Mouse (Mus musculus): Measurements from ENCODE around the gene Ptn. TPM values are rescaled to one million over a fixed set of nuclear protein-coding genes. Genes with fewer than 3 reads are reported as not detected.

The Ptn gene
- total RNA-seq, 4 experiments from 2014 or later: 192 to 240 (median 216) TPM

DNA sequence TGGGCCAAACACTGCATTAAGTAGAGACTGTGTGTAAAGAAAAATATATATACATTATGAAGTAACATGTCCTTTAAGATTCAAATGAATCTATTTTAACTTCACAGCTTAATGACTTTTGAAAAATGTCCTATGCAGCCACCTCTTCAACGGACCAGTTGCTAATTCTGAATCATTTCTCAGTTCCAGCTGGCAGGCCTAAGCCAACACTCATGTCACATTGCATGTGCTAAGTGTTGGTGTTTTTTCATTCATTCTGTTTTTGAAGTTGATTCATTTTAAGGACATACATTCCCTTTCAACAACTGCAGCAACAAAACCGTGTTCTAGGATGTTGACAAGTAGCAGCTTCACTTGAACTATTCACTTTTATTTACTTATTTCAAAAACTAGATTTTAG, 6.0 kb upstream of the Ptn start:
- no peak for DNase-seq (ENCODE audit: low spot score in 2 of 2)

DNA sequence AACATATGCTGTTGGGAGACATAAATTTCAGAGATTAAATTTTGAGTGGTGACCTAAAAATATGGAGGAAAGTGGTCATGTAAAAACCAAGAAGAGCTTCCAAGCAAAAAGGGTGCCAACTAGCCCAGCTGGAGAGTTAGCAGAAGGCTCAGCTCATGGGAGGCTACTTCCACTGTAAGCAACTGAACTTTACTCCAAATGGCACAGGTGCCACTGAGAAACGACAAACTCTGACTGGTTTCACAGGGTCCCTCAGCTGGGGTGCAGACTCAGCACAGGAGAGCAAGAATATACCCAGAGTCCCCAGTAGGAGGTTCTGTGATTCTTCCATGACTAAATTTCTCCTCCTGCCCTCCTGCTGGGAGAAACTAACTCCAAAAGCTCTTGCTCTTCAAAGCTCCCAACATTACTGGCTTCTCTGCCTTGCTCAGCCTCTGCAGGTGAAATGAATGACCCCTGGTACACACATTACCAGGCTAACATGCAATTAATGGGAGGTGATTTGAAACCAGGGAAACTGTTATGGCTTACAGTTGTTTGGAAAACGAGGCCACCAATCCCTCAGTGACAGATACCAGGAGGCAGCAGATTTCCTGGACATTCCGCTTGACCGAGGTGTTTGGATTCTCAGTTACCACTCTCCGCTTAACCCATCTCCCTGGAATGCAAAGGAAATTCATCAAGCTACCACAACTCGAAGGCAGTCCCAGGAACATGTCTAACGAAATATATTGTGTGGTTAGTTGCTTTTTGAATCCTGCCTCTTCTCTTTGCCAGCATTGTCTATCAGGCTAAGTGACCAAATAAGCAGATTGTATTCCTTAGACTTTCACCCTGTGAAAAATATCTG, 2.9 kb upstream of the Ptn start:
- DNase-seq (ENCODE audit: low spot score in 2 of 2): no peak

DNA sequence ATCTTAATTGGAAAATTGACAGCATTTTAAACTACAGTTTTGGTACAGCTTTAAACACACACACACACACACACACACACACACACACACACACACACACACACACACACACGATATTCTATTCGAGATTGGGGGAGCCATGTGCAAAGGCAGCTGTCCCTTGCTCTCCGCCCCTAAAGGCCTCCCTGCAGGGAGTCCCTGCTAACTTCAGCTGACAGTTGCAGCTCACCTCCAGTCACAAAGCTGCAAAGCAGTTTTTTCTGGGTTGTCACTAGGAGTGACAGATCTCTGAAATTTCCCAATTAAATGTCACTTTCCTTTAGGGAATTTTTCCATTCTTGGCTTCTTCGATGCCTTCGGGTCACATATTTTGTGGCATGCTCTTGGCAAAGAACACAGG, 428 bp upstream of the Ptn start:
- no peak for DNase-seq (ENCODE audit: low spot score in 2 of 2)

DNA sequence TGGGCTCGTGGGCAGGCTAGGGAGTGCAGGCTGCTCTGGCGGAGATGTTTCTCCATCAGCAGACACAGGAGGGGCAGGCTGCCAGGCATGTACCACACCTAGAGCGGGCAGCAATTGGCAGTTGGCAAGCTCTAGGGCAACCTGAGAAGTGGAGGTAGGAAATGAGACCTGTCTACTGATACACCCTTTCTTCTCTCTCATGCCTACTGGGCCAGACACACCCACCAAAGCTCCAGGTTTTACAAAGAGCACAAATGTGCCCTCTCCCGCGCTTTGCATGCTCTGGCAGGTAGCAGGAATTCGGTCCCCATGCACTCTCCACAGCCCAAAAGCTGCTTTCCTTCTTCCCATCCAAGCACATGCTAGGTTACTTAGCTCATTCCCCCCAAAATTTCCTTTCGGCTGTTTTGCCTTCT, 701 bp downstream of the Ptn start:
- peak in 1 of 2 experiments; percentile 35 for DNase-seq (ENCODE audit: low spot score in 2 of 2)

DNA sequence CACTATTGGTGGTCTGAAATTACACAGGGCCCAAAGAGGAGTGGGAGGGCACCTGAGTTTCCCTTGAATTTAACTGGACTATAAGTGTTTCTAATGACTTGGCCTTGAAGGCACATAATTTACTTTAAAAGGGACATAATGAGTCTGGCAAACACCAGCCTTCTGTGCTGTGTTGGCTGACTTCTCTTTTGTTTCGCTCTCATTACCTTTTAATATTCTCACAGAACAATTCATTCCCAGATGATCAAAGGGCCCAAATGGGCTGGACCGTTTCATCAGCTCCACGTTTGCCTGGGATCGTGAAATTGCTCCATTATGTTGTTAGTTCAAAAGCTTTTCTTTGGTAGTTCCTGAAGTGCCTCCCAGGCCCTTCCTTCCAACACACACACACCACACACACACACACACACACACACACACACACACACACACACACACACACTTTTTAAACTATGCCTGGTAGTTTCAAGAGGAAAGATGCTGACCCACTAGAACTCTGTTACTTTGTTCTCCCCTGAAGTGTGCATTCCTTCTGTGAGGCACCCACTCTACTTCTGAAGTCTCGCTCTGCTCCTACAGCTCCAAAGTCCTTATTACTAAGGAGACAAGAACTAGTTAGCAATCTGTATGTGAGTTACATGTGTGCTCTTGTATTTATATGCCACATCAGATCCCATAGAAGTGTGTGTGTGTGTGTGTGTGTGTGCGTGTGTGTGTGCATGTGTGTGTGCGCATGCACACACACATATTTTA, 1.5 kb downstream of the Ptn start:
- no peak for DNase-seq (ENCODE audit: low spot score in 2 of 2)

DNA sequence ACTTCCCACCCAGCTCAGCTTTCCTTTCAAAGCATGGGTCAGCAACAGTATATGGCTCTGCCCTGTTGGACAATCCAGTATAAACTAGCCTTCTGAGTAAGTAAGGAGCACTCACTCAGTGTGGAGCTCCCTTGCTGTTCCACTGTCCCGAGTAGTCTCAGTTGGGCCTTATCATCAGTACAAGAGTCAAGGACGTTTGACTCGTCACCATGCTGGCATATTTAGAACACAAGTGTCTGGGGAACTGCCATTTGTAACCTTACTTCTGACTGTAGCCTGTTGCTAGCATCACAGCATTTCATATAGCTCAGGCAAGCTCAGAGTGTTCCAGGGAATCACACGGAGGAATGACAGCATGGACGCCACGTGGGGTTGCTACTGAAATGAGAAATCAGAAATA, 3.1 kb downstream of the Ptn start:
- no peak for DNase-seq (ENCODE audit: low spot score in 2 of 2)

DNA sequence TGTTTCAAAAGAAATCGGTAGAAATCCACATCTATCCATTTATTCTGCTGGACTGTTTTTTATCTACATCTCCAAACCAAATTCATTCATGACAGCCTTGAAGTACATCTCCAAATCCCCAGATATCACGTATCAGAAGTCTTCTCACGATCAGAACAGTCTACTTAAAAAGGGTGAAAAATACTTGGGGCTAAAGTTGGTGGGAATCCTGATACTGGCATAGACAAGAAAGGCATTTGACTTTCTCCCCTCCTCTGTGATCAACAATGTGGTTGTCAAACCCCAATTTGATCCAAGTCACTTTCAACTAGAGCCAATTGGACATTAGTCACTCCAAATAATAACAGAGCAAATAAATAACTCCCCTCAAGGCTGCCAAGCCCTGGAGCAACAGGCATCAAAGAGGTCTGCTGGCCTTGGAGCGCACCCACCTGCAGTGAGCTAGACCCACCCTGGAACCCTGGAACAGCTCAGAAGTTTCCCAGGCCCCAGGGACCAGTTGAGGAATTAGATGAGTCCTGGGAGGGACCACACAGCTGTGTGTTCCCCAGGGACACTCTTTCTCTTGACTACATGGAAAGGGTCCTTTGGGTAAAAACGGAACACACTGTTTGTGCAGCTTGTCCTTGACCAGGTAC, 9.6 kb downstream of the Ptn start:
- DNase-seq (ENCODE audit: low spot score in 2 of 2): no peak

DNA sequence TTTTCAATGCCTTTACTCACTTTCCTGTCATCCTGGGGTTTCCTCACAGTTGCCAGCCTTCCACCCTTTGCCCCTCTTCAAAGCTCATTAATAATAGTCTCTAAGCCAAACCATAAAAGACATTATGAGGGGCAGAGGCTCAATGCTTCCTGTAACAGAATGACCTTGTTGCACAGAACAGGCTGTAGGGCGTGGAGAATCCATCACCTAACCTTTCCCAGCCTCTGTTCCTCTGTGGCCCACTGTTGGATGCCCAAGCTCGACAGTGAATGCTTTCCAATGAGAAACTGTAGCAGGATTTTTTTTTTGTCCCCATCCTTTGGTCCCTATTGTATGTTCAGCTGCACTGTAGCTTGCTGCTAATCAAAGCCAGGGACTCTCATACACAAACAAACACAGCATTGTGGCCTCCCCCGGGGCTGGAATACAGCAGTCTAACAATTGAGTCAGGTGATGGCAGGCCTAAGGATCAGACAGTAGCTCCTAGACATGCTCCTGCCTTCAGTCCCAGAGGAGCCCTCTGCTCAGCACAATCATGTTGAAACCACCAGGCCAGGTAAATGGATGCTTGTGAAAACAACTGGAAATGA, 12.9 kb downstream of the Ptn start:
- no peak for DNase-seq (ENCODE audit: low spot score in 2 of 2)

DNA sequence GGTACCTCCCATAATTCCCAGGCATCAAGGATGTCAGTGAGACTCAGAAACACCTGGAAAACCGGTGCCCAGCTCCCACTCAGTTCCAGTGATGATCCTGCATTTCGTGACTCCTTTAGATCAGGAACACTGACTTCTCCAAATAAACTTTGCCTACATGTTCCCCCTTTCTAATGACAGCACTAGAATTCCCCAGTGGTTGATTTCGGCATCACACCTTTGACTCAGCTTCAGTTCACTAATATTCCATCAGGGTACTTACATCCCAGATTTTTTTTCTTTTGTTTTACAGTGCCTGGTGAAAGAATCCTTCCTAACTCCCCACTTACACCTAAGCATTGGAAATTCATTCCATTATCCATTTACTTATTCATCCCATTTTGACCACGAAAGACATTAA, 15.5 kb downstream of the Ptn start:
- DNase-seq (ENCODE audit: low spot score in 2 of 2): no peak

DNA sequence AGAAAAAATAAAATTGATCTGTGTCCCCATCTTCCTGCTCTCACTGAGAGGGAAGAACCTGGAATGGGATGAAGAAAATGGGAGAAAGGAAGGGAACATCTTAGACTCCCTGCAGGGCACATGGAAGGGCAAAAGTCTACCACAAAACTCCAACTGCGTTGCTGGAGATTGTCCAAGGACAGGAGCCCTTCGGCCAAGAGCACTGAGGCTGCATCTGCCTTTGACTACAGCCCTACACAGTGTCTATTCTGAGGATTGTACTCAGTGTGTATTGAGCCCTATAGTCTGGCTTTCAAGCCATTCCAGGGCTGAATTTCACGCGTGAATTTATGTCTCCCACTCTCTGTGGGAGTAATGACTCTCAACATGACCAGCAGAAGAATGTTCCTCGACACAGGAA, 16.2 kb downstream of the Ptn start:
- no peak for DNase-seq (ENCODE audit: low spot score in 2 of 2)

DNA sequence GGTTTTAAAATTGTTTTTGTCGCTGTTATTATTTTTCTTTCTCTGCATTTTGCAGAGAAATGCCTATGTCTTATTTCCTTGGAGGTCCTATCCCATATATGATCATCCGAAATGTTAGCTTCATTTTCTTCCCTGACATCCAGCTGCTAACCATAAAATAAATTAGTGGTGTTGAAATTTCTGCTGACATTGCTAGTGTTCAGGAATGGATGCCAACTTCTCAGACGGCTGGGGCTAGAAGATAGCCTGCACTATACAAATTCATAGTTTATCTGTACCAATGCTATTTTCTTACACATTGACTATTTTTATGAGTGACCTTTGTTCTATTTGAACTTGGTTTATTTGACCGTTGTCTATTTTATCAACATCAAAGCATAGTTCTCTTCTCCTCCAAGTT, 20.8 kb downstream of the Ptn start:
- no peak for DNase-seq (ENCODE audit: low spot score in 2 of 2)

DNA sequence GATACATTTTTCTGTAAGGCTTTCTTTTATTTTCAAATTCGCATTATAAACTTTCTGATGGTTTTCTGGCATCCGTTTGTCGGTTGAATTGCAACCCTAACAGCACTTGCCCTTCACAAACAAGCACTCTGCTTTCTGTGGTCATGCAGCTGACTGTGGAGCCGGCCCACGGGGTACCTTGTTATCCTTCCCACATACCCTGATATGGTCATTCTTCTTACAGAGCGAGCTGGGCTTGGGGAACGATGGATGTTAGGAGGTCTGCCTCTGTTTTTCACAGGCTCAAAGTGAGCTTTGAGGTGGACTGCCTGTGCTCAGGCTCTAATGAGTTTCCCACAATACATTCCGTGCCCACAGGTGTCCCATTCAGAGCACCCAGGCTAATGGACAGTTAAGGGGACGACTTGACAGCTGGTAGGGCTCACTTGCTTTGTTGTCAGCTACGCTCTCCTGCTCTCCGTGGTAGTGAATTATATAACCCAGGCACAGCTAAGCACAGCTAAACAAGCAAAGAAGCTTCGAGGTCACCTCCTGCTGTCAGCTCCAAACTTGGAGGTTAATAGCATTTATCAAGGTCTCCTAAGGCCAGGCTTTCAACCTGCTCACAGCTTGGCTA, 21.3 kb downstream of the Ptn start:
- DNase-seq (ENCODE audit: low spot score in 2 of 2): no peak

DNA sequence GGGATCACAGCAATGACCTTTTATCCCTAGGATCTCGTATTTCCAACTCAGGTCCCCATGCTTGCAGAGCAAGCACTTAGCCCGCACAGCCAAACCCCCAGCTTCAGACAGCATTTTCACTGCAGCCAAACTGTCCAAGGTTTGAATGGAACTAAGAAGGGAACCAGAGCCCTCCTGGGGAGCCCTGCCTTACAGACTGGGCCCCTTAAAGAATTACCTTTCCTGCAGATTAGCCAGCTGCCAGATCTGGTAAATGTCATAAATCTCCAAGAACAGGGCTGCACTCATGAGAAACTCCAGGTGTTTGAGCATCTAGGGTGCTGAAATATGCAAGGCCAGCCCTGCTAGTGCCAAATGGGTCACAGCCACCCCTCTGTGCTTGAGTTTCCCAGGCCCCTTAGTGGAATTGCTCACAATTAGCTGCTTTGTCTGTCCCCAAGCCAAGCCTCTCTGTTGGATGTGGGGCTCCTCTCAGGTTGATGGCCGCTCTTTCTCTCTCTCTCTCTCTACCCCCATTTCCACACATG, 25.3 kb downstream of the Ptn start:
- peak in 1 of 2 experiments; percentile 42 for DNase-seq (ENCODE audit: low spot score in 2 of 2)

DNA sequence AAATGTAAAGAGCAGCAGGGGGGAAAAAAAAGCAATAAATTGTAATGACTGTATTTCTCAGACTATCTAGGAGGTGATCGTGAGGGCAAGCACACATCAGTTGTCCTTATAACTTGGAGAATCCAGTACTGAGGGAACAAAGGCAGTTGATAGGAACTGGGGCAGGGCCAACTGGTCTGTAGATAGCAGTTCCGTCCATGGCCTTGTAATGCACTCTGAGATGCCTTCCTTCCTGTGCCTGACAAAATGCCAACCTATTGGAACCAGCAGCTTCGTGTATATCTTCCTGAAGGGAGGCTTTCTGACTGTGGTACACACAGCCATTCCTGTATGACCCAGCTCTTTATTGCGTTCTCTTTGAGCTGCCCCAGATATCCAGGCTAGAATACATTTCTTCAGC, 27.5 kb downstream of the Ptn start:
- DNase-seq (ENCODE audit: low spot score in 2 of 2): no peak

DNA sequence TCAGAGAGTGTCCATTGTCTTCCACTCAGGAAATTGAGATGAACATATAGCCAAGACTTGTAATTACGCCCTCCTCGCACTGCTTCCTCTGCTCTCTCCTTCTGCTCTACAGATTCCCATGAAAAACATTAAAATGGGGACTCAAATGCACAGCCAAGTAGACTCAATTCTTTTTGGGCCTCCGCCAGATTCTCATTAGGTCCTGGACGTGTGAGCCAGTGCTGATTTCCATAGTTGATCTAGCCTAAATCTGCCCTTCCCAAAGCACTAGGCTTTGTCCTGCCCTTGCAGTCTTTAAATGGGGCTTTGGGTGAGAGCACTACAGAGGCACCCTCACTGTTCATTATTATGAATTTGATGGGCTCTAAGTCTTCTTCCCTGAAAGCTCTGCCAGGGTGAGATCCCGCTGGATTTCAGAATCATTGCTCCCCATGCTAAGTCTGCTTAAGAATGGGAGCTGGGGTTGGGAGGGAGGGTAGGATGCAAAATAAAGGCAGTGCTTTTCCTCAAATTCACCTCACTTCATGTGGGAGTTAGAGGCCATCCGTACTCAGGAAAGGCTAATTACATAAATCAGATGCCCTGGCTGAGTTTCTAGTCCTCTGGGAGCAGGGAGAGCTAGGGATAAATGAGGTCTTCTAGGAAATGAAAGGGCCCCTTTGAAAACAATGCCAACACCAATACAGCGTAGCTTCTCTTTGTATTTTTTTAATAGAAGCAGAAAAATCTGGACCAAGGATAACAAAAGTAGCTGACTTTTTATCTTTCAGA, 32.3 kb downstream of the Ptn start:
- peak in 1 of 2 experiments; percentile 26 for DNase-seq (ENCODE audit: low spot score in 2 of 2)

DNA sequence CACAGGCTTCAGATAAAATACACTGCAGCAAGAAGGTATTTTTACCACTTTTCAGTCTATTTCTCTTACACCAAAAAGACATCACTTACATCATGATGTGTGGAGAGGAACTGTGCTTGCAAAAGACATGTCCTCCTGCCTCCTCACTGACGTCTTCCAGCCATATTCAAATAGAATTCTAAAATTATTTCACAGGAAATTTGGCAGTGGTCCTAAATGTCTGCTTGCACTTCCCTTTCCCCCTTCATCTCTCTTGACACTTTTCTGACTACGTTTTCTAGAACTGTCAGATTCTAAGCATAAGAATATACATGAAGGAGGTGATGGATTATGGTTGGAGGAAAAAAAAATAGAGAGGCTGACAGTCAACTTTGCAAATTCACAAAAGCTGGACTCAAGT, 33.0 kb downstream of the Ptn start:
- DNase-seq (ENCODE audit: low spot score in 2 of 2): no peak

DNA sequence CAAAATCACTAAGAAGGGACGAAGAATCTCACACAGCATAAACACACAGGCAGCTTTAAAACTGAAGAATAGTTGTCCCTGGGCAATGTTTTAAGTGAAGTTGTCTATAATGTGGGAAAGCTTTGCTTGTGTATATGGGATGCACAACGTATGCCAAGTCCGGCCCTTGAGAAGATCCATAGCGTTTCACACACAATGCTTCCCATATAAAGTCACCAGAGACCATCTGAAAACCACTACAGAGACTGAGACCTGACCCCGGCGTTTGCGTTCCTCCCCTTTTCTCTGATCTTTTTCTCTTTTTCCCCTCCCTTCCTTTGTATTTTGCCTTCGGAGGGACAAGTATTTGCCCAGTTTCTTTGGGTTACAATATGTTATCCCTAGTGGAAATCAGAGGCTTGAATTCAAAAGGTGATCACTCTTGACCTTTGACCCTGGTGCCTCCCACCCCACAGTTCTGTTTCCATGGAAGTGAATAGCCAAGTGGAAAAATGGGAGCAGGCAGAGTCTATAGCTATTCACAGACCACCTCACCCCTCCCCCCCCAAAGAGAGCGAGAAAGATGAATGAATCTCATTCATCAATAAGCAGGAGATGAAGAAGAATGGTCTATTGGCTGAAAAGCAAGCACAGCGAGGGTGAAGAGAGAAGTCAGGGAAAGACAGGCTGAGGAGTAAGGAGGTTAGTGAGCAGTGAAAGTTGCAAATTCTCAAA, 34.2 kb downstream of the Ptn start:
- no peak for DNase-seq (ENCODE audit: low spot score in 2 of 2)

DNA sequence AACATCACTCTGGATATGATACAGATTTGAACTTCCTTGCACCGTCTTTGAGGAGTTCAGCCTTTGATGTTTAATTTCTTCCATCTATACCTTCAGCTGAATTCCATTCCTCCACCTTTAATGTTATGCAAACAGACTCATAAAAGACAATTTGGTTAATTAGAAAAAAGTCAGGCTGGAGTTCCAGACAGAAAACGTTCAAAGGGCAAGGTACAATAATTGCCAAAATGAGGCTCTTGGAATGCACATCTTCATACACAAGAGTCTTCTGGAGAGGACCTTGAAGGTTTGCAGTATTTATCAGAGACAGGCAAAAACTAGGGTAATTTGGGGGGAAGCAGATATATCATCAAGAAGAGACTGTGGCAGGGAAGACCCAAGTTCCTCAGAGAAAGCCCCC, 37.5 kb downstream of the Ptn start:
- no peak for DNase-seq (ENCODE audit: low spot score in 2 of 2)

DNA sequence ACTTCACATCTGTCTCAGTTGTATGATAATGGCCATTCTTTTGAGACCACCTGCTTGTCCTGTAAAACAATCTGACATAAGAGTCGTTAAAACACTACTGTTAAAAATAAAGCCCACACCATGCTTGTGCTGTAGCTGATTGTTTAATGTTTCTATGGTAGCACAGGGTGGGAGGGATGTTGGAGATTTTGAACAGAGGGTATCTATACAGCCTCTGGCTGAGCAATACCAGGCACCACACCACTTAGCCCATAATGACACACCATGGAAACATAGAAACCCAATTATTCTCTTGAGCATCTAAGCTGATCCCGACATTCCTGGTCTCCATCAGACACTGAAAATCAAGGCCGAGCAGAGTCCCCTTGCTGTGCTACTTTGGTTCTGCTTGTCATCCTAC, 41.0 kb downstream of the Ptn start:
- no peak for DNase-seq (ENCODE audit: low spot score in 2 of 2)

DNA sequence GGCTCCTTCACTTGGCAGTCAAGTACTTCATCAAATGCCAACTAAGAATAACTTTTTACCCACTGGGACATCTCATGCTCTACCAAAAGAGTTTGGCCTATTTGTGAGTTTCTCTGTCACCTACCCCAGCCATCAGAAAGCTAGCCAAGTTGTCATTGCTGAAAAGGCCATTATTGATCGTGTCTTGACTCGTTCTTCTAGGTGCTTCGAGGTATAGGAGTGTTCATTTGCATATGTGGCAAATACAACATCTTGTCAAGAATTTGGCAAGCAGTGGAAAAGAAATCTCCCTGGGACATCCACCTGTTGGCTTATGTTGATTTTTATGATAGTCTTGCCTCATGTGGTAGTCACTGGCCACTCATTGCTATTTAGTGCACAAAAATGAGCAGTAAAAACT, 43.1 kb downstream of the Ptn start:
- no peak for DNase-seq (ENCODE audit: low spot score in 2 of 2)

All from layer of hippocampus, adult 8-10 months (tissue).